Mouse (Mus musculus): ENCODE measurements around the gene Itgad. TPM values are rescaled to one million over a fixed set of nuclear protein-coding genes. Genes with fewer than 3 reads are reported as not detected.

Itgad gene
- 0.33 and 0.51 TPM in 2 replicates for polyA plus RNA-seq (2012; rRNA removed; ENCODE audit: low replicate concordance)

GRCm38 (mm10) chr7:128154076-128154475 is at the start of gene Itgad:
Gene Itgad (plus strand): TSS chr7:128154376.

GRCm38 (mm10) chr7:128128741-128129720 is 25.1 kb upstream of the Itgad start, which contains the start of gene Itgax:
Gene Itgax (plus strand): TSS chr7:128129547.

GRCm38 (mm10) chr7:128206152-128206551 is 52.0 kb downstream of the Itgad start, which contains the start of gene Cox6a2:
Gene Cox6a2 (minus strand): TSS chr7:128206387.

GRCm38 (mm10) chr7:128236856-128237592 is 82.8 kb downstream of the Itgad start, which contains the start of gene Armc5:
Gene Armc5 (plus strand): TSS chr7:128237342.

GRCm38 (mm10) chr7:128237927-128238778 is 84.0 kb downstream of the Itgad start, which contains the start of gene 9130023H24Rik:
Gene 9130023H24Rik (minus strand): TSS chr7:128238031.

GRCm38 (mm10) chr7:128246496-128247391 is 92.6 kb downstream of the Itgad start, which contains the start of gene Tgfb1i1:
Gene Tgfb1i1 (plus strand): TSS chr7:128246812.

GRCm38 (mm10) chr7:128265411-128265810 is 111.2 kb downstream of the Itgad start, which contains the start of gene Slc5a2:
Gene Slc5a2 (plus strand): TSS chr7:128265657.

Other genes starting within 250 kb of the Itgad start
- 13.4 and 25.0 TPM in 2 replicates for gene Kat8, start 241.9 kb upstream of the Itgad start, polyA plus RNA-seq (2012; rRNA removed; ENCODE audit: low replicate concordance)
- 27.2 and 27.4 TPM in 2 replicates for gene Prss8, start 224.3 kb upstream of the Itgad start, polyA plus RNA-seq (2012; rRNA removed; ENCODE audit: low replicate concordance)
- 31.6 and 38.5 TPM in 2 replicates for gene Prss36, start 207.7 kb upstream of the Itgad start, polyA plus RNA-seq (2012; rRNA removed; ENCODE audit: low replicate concordance)
- 234 and 274 TPM in 2 replicates for gene Fus, start 186.9 kb upstream of the Itgad start, polyA plus RNA-seq (2012; rRNA removed; ENCODE audit: low replicate concordance)
- 66.4 and 86.7 TPM in 2 replicates for gene Pycard, start 160.5 kb upstream of the Itgad start, polyA plus RNA-seq (2012; rRNA removed; ENCODE audit: low replicate concordance)
- gene Trim72, start 150.4 kb upstream of the Itgad start, polyA plus RNA-seq (2012; rRNA removed; ENCODE audit: low replicate concordance) = 0.69 and 38.4 TPM in 2 replicates
- 36.0 and 38.8 TPM in 2 replicates for gene Itgam, start 91.7 kb upstream of the Itgad start, polyA plus RNA-seq (2012; rRNA removed; ENCODE audit: low replicate concordance)
- 0.11 and 0.47 TPM in 2 replicates for gene Gm49368, start 91.7 kb upstream of the Itgad start, polyA plus RNA-seq (2012; rRNA removed; ENCODE audit: low replicate concordance)
- gene Itgax, start 24.8 kb upstream of the Itgad start, polyA plus RNA-seq (2012; rRNA removed; ENCODE audit: low replicate concordance) = 7.6 TPM in 2 replicates
- 16.9 and 867 TPM in 2 replicates for gene Cox6a2, start 52.0 kb downstream of the Itgad start, polyA plus RNA-seq (2012; rRNA removed; ENCODE audit: low replicate concordance)
- gene Armc5, start 83.0 kb downstream of the Itgad start, polyA plus RNA-seq (2012; rRNA removed; ENCODE audit: low replicate concordance) = 28.0 and 53.1 TPM in 2 replicates
- gene 9130023H24Rik, start 83.7 kb downstream of the Itgad start, polyA plus RNA-seq (2012; rRNA removed; ENCODE audit: low replicate concordance) = 2.0 and 3.5 TPM in 2 replicates
- gene Tgfb1i1, start 92.4 kb downstream of the Itgad start, polyA plus RNA-seq (2012; rRNA removed; ENCODE audit: low replicate concordance) = 37.4 and 73.3 TPM in 2 replicates
- 0.07 TPM in 1 of 2 replicates, not detected in the other for gene Slc5a2, start 111.3 kb downstream of the Itgad start, polyA plus RNA-seq (2012; rRNA removed; ENCODE audit: low replicate concordance)
- gene BC017158, start 143.8 kb downstream of the Itgad start, polyA plus RNA-seq (2012; rRNA removed; ENCODE audit: low replicate concordance) = 48.0 and 53.6 TPM in 2 replicates

Measured in mammary gland, adult 2 months (tissue).